Mouse (Mus musculus) left cerebral cortex, postnatal 36 days (tissue): ENCODE measurements at regions not wholly inside any gene's neighbourhood (a gene's known extent, or its start where the extent isn't known, plus 50 kb on each side); places are given as distances from the start of the nearest gene placed in this dataset.

Source experiments
- DNase-seq, 2 experiments: peaks; one replicate each; pipeline ENCODE4 v3.0.0; 2021 to 2022; ENCODE audit warnings: low spot score in 2 of 2, mixed read lengths in 1 of 2
- intact Hi-C: fragments of 180-260 bp; cut with DNase I; formaldehyde crosslinking; loops from one replicate; pipeline ENCODE4 v1.15.1; 2025

DNA sequence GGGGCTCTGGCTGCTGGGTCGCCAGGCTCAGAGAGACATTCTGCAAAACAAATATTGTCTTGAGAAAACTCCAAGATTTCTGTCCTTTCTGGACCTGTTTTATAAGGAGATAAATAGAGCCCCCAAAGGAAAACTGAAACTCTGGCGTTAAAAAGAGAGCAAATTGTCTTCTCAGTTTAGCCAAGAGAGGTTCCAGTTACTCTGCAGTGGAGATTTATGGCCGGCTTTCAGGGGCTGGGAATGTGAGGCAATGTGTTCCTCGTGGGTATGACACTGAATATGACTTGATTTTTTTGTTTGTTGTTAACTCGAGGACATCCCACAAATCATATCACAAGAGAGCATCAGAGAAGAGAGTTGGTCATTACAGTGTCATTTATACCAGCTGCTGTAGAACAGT lies 88.2 kb upstream of the Lifr start:
- no peak for DNase-seq
- intact Hi-C loops = loop anchor here (1.0 kb wide), 1 partner anchor 11 kb away; no protein-coding TSS in a partner anchor

DNA sequence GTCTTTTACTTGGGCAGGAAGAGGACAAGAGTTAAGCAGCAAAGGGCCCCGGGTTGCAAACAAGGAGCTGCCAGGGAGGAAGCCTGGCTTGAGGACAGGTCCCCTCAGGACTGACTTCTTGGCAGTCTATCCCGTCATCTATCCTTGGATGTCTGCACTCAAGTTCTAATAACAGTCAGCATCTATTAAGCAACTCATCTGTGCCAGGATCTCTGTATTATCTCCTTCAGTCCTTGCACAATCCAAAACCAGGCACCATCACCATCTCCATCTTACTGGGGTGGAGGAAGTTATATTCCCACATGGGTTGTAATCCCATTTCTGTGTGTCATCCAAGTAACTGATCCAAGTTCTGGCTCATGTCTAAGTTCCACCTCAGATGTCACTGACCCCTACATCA lies 87.1 kb upstream of the Lifr start:
- intact Hi-C loops = no loop called here
- no peak for DNase-seq

DNA sequence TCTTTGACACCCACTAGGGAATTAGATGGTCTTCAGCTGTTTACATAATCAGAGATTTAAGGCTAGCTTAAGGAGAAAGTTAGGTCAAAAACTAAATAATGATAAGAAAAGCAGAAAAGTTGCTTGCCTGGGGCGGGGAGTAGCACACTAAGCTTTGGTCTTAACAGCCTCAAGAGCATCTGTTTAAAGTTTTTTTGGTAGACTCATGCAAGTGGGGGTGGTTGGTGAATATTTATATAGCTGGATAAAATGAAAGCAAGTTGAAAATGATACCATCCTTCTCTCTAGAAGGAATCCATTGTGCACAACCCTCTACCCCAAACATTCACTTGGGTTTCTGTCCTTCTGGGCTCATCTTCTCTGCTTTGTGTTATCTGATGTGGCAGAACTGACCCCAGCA lies 85.3 kb upstream of the Lifr start:
- intact Hi-C loops = no loop called here
- no peak for DNase-seq

DNA sequence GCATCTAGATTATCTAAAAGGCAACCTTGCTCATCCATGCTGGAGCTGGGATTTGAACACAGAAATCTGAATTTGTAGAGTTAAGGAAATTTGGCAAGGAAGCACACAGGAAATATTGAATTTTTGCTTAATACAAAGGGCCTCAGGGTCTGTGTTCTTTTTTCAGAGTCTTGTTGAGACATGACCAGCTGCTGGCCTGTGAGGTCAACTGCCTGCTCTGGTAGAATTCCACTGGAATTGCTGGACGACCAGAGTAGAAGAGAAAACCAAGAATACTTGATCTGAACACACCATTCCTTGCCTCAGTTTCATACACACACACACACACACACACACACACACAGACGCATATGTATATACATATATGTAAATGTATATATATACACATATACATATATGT lies 84.1 kb upstream of the Lifr start:
- no peak for DNase-seq
- intact Hi-C loops = no loop called here

DNA sequence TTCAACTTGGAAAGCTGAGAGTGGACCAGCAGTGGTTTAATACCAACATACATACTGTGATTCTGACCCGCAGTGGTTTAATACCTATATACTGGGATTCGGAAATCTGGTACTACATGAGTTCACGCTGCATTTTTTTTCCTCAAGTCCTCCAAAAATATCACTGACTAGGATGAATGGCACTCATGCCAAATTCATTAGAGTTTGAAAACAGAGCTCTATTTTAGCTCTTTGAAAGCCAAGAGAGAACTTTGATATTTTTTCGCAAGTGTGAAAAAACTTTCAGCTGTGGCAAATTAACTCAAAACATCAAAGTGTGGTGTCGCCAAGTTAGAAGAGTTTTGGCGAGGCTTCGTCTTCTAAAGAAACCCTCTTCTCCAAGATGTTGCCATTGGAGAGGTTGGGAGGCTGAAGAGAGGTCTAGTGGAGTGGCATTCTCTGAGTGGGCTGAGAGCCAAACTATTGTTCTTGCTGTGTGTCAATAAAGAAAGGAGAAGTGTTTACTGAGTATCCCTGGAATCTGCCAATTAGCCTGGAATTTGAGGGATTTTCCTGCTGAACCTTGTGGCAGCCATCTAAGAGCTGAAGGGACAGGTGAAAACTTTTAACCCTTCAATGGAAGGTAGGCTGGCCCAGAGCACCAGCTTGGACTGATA lies 81.6 kb upstream of the Lifr start:
- intact Hi-C loops = no loop called here
- no peak for DNase-seq

DNA sequence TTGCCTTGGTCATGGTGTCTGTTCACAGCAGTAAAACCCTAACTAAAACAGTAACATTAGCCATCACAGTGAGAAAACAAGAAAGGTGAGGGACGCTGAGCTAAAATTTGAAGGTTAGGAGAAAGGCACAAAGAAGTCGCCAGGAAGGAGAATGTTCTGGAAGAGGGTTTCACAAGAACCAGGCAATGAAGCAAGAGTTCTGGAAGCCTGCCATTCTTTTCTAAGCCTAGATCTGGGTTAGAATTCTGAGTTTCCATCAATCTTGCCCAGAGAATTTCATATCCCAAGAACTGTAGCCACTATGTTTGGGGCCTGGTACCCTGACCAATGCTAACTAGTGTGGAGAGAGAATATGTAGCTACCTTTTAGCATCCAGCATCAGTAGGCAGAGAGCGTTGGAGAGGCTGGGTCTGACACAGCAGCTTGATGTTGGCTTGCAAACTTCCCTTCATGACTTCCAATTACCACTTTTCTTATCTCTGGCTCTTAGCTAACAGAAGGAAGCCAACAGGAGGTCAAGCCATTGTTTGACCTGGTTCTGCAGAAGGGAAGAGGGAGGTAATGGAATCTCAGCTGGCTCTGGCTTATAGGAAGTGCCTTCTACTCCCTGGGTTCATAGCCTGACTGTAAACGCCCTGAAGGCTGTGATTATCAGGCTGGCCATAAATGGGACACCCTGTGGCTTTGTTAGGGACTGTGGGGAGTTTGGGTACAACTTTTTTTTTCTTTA lies 79.3 kb upstream of the Lifr start:
- intact Hi-C loops = no loop called here
- no peak for DNase-seq

DNA sequence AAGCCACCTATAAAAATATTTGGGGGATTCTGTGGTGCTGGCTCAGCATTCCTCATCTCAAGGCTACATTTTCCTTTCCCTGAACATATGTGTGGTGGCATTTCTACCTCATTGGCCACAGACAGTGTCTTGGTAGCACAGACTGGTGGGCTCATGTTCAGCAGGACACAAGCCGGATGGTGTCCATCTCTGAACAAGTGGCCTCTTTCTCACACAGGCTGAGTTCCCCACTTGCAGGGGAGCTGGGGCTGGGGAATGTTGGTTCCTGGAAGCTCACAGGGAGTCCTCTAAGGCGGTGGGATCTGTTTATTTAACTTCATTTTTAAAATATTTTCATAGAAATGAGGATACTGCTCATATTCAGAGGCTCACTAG lies 78.7 kb upstream of the Lifr start:
- DNase-seq = no peak
- intact Hi-C loops = no loop called here

DNA sequence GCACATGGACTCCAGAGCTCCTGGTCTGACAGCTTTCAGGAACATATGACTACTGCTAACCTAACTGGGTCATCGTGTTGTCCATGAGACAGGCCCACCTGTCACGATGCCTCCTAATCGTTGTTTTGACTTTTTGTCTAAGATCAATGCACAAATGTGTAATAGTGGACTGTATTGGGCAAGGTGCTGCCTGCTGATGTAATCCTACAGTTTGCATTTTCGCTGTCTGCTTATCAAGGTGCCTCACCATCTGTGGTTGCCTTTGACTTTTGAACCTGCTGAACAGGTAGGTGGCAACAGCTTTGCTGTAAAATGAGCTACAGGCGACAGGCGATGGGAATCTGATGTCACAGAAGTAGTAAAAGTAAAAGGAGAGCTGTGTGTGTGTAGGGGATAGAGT lies 78.0 kb upstream of the Lifr start:
- DNase-seq = no peak
- intact Hi-C loops = no loop called here

DNA sequence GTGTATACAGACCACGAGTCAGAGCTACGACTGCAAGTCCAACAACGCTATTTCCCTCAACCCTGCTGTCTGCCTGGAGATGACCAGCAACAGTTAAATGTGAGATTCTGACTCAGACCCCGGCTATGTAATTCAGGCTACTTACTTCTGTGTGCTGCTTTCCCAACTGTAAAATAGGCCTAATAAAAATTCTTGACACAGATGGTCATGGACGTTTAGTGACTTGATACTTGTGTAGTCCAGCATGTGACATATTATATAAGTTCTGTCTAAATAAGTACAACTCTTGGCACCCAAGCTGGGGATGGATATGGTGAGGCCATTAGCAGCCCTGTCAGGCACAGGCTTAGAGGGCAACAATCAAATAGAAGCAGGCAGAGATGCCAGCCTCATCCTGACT lies 77.4 kb upstream of the Lifr start:
- no peak for DNase-seq
- intact Hi-C loops = no loop called here

DNA sequence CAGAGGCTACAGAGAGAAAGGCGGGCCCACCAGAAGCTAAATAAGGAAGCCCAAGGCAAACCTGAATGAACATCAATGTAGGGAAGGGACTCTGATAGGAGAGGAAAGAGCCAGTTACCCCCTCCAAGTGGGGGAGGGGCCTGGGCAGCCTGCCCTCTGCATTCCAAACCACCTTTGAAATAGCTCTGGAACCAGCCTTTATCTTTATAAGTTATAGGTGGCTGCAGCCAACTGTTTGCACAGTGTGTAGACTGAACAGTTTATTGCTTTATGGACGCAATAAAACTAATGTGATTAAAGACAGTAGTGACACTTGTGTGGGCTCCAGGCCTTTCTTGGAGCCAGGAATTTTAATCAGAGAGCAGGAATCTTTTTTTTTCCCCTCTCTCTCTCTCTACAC lies 75.4 kb upstream of the Lifr start:
- intact Hi-C loops = no loop called here

DNA sequence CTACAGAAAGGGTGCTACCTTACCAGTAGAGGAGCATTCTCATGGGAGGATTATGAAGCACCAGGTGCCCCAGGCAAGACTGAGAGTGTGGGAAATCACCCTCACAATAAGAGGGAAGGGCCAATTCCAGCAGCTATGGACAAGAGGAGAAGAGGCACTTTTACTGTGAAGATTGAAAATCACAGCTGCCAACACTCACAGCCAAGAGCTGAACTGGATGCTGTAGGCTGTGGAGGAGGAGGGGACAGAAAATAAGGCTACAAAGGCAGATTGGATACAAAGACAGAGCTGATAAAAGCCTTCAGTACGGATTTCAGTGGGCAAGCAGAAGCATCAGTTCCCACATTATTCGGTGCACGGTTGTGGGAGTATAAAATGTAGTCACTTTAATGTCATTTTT lies 74.4 kb upstream of the Lifr start:
- DNase-seq = no peak
- intact Hi-C loops = no loop called here

More for the DNA sequence above, 75.4 kb upstream of the Lifr start:
- no peak for DNase-seq

DNA sequence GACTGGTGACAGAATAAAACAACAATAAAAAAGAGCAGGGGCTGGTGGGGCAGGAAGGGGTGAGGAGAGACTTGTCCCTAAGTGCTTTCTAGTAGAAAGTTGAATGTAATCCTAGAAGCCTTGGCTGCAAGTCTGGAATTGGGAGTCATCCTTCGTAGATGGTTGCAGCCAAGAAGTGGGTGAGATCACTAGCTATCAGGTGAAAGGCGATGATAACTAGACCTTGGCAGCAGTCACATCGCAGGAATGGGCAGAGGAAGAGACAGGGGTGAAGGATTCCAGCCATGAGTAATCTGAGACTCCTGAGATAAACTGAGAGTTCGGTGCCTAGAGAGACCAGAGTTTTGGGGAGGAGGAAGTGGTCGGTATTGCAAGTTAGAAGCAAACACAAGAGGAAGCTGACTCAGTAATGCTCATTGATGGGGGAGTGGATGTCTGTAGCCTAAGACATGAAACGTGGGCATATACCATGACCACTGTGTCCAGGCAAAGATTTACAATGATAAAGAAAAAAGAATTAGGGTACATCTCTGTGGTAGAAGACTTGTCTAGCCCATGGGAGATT lies 73.1 kb upstream of the Lifr start:
- intact Hi-C loops = no loop called here
- DNase-seq = no peak

DNA sequence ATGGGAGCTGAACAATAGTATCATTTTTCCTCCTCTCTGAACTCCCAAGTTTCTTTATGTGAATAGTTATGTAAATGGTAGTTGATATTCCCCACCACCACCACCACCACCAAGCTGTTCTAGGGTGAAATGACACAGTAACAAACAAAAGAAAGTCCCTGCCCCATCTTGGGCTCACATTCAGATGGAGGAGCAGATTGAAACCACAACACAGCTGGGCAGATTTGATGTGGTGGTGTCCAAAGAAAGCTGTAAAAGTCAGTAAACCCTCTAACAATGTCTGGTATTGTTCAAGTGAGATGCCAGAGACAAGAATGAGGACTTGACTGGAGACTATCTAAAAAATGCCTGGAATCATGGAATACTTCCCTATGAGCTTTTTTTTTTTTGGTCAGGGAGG lies 67.8 kb upstream of the Lifr start:
- intact Hi-C loops = no loop called here
- DNase-seq = no peak

DNA sequence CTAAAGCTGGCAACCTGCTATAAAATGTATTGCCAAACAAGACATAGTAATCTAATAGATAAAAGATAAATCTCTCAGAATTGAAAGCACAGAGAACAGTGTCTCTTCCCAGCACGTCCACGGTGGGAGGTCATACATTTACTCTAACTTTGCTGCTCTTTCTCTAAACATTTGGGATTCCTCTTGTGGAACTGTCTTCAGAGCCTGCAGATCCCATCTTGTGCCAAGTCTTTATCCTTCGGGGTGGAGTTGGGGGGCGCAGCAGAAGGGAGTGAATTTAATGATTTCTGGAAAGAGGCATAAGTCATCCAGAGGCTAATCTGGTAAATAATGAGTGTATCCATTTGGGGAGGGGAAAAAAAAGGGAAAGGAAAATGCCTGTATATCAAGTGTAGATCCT lies 65.2 kb upstream of the Lifr start:
- DNase-seq = no peak
- intact Hi-C loops = no loop called here

DNA sequence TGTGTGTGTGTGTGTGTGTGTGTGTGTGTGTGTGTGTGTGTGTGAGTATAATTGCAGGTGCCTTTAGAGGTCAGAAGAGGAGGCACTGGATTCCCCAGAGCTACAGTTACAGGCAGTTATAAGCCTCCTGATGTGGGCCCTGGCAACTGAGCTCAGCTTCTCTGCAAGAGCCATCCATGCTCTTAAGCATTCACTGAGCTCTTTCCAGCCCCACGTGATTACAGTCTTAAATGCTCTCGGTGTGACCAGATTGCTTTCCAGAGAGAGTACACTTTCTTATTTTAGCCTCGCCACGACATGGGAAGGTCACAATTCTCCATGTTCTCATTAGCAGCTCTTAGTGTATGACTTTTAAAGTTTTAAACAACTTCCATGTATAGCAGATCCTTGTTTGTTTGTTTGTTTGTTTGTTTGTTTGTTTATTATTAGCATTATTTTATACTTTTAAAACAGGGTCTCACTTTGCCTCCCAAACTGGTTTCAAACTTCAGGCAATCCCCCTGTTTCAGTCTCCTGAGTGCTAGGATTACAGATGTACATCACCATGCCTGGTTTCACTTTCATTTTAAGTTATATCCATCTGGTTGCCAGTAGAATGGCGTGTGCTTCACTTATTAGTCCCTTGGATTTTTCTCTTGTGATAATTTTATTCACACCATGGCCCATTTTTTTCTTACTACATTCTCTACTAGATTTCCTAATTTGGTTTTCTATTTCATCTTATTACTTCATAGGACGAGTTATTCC lies 58.9 kb upstream of the Lifr start:
- intact Hi-C loops = no loop called here
- DNase-seq = no peak

DNA sequence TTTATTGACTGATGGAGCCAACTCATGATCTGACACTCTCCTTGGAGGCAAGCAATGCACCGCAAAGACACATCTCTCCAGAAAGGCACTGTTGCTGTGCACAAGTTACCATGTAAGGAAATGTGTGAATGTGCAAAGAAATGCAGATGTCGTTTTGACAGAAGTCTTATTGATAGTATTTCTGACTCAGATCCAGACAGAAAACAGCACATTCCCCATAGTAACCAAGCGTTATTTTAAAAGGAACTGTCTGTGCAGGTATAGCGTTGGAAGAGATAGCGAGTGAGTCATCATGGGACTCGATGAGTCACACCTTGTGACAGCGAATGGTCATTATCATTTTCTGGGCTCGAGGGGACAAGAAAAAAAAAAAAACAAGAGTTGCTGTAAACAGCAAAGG lies 52.9 kb upstream of the Lifr start:
- intact Hi-C loops = no loop called here
- peak; percentile 14 to 16 for DNase-seq

DNA sequence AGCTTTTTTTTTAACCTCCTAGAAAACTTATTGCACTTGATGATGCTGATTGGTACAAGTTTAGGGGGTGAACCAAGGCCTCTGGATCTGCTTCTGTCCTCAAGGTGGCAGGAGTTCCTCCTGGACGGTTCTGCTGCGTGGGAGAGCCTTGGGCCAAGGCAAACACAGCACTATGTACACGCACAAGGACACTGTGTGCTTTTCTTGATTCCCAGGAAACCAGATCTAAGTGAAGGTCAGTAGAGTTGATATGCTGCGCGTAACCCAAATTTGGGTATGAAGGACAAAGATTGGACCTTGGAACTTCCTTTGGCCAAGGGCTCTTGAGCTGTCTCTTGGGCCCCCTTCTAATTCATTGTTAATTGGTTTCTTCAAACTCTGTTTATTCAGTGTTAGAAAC lies 51.3 kb upstream of the Lifr start:
- intact Hi-C loops = no loop called here
- DNase-seq = no peak

DNA sequence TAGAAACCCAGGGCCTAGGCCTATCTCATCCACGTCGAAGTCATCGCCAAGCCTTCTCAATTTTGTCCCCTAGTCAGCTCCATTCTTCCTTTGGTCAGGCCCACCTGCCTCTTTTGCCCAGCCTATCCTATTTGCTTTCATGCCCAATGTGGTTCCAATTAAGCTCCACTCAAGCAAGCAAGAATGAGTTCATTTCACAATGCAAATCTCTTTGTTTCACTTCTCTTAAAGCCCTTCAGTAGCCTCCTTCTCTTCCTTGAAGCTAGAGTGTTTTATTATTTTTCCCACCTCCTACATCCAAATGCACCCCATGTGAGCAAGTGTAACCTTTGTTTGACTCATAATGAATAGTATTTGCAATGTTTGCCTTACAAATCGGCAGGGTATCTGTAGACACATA lies 50.6 kb upstream of the Lifr start:
- intact Hi-C loops = no loop called here
- no peak for DNase-seq
